Mouse (Mus musculus) mesoderm, embryonic 11.5 days (tissue): Measurements from ENCODE around the gene Adamts14.

Source experiments
- DNase-seq: peaks from one replicate; pipeline ENCODE4 v3.0.0-alpha.2; 2012; ENCODE audit warnings: low read depth, low spot score

Gene Adamts14

DNA sequence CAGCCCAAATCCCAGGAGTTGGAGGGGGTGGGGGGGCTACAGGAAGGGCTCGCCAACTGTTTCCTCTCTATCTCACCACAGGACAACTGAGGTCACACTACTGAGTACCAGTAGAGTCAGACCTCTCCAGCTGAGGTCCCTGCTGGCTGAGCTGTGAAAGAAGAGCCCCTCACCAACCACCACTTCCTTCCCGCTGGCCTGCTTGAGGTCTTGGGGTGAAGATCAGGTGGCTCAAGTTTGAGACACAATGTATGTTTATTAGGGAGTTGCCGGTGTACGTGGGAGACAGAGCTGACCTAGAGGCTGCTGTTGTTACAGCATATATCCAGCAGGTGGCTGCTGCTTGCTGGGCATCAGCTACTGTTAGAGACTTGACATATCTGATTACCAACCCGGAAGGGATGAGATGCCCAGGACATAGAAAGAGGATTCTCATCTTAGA, 2.5 kb upstream of the Adamts14 start:
- peak; percentile 66 for DNase-seq

GRCm38 (mm10) chr10:61274532-61274931, 1.3 kb upstream of the Adamts14 start:
- DNase-seq, result no peak

GRCm38 (mm10) chr10:61273844-61274215, 592 bp upstream of the Adamts14 start:
- no peak for DNase-seq

- no peak for DNase-seq
These were observed 607 bp downstream of the Adamts14 start for GRCm38 (mm10) chr10:61272631-61273030.

- DNase-seq, result no peak
These were observed 1.1 kb downstream of the Adamts14 start for GRCm38 (mm10) chr10:61272089-61272626.

DNA sequence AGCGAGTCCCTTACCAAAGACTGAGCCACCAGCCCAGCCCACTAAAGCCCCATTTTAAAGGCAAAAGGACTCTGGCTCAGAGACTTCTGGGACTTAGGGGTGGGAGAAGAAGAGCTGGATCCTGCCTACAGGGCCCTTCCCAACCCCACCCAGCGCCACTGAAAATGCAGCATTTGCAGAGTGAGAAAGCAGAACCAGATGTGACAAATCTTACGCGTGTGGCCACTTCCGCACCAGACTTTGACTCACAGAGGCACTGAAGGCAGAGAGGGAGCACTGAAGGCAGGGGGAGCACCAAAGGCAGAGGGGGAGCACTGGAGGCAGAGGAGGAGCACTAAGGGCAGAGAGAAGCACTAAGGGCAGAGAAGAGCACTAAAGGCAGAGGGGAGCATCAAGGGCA, 5.9 kb downstream of the Adamts14 start:
- no peak for DNase-seq

- DNase-seq, result no peak
These were observed 9.6 kb downstream of the Adamts14 start for GRCm38 (mm10) chr10:61263606-61264005.

- no peak for DNase-seq
These were observed 11.7 kb downstream of the Adamts14 start for GRCm38 (mm10) chr10:61261229-61262156.

DNA sequence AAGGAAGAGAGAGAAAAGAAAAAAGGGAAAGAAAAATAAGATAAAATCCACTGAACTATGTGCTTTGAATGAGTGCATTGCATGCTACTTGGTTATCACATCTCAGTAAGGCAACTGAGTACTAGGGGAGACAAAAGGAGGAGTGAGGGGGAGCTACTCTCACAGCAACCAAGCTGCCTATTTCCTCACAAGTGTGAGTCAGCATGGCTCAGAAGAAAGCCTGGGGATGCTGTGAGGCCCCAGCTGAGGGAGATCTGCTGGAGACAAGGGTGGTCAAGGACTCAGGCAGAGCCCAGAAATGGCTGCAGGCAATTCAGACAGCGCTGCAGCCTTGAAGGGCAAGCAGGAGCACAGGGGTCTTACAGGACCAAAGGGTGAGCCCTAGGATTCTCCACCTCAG, 15.1 kb downstream of the Adamts14 start:
- no peak for DNase-seq

GRCm38 (mm10) chr10:61256665-61257064, 16.6 kb downstream of the Adamts14 start:
- DNase-seq, result no peak

DNA sequence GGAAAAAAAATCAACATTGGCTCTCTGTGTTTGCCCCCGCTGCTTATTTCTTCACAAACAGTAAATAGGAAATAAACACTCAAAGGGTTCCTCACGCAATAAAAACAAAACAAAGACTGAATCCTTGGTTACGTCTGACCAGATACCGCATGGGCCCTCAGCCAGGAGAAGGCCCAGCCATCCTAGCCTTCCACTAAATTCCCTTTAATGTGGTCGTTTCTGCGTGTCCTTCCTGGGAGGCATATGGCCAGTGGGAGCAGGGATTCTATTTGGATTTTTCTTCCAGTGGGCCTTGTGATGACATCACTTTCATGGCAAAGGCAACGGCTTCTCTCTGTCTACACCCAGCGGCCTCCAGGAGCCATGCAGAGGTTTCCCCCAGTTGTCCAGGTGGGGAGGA, 18.0 kb downstream of the Adamts14 start:
- no peak for DNase-seq

GRCm38 (mm10) chr10:61254761-61255160, 18.5 kb downstream of the Adamts14 start:
- no peak for DNase-seq

DNA sequence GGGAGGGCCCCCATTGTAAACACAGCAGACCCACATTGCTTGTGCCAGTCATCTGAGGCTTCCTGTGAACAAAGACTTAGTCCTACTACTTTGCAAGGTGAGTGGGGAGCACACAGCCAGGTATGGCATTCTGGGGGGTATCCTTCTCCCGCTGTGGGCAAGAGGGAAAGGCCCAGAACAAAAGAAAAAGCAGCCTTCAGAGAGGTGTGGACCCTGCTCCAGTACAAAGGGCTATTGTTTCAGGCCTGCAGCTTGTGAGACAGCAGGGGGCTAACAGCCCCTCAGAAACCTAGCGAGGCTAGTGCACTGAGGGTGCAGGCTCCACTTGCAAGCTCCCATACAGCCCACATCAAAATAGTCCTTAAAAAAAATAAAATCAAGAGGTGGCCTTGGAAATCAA, 23.3 kb downstream of the Adamts14 start:
- no peak for DNase-seq

DNA sequence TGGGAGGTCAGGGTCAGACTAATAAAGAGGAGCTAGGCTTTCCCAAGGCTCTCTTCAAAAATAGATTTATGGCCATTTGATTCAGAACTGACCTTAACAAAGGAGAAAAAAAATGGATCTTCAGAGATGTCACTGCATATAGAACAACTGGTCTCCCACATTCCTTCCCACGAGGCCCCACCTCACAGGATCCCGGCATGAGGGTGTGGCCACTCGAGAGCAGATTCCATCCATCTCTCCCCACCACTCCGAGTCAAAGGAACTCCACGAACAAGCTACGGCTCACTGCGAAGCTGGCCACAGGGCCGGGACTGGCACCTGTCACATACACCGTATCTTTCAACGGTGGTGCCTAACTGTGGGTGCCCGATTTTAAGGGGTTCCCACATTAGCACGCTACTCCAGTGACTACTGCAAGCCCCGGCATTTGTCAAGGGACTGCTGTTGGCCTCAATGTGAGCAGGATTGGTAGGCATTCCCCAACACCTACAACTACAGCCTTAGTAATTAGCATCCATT, 24.6 kb downstream of the Adamts14 start:
- no peak for DNase-seq

DNA sequence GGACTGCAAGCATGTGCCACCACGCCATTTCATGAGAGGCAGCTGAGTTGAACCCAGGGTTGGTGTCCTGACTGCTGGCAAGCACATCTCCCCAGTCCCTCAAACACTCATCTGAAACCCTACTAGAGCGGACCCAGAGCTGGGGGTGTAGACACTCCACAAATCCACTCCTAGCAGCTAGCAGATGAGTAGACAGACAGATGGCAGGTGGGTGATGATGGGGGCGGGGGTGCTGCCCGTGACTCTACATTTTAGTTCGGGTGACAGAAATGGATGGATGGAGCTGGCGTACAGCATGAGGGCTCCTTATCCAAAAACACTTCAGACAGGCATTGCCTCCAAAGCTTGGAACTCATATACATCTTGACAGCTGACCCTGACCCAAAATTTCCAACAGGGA, 26.9 kb downstream of the Adamts14 start:
- DNase-seq, result no peak

GRCm38 (mm10) chr10:61241961-61242421, 31.2 kb downstream of the Adamts14 start:
- DNase-seq, result no peak

GRCm38 (mm10) chr10:61240108-61240920, 32.9 kb downstream of the Adamts14 start:
- no peak for DNase-seq

GRCm38 (mm10) chr10:61237391-61237785, 35.9 kb downstream of the Adamts14 start:
- DNase-seq, result no peak

GRCm38 (mm10) chr10:61236683-61237390, 36.4 kb downstream of the Adamts14 start:
- DNase-seq, result no peak

DNA sequence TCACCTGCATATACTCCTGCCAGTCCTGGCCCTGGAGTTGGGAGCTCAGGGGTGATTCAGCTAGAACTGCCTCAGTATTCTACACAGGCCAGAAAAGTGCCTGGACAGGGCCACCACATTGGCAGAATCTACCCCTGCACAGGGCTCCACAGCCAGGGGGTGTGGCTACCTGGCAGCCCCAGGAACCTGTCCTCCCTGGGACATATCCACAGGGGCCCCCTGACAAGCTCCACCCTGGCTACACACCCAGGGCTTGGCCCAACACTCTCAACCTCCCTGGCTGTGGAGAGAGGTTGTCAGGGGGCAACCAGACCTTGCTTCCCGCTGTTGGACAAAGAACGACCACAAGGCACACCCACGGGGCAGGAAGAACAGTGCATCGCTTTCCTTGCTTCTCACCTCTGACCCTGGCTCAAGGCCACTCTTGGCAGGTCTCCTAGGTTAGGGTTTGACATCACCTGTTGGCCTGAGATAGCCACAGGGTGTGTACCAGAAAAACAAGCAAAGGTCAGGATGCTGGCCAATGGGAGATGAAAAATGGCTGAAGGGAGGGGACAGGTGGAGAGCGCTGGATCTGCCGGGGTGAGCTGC, 37.5 kb downstream of the Adamts14 start:
- DNase-seq, result no peak

DNA sequence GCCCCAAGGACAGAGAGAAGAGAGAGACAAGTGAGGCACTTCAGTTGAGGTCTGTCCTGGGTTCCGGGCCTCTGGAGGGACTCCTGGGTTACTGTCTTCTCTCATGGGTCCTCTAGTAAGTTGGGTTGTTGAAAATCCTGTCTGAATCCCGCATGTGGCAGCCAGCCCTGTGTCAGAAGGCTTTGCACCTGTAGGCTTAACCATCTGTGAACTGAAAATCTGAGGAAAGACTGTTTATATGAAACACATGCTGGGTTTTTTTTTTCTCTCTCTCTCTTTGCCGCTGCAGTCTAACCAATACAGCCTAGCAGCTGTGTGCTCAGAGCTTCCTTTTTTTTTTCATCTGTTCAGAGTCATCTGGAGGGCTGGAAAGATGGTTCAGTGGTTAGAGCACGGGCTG, 38.9 kb downstream of the Adamts14 start:
- DNase-seq, result no peak
